Mouse (Mus musculus) embryonic fibroblast, embryonic 13.5 days (primary cell): ENCODE measurements at regions not wholly inside any gene's neighbourhood (a gene's known extent, or its start where the extent isn't known, plus 50 kb on each side); places are given as distances from the start of the nearest gene placed in this dataset.

Experiments
- CTCF ChIP-seq: IDR thresholded peaks from 2 replicates; pipeline ENCODE4 v1.5.1; 2011; ENCODE audit warnings: mild to moderate bottlenecking, control low read depth, low read length, moderate library complexity, borderline replicate concordance; ENCODE audit not compliant: insufficient read depth
- POLR2A ChIP-seq: IDR thresholded peaks from 2 replicates; pipeline ENCODE4 v1.6.1; 2011; ENCODE audit warnings: low read depth, mild to moderate bottlenecking, control low read depth, low read length, moderate library complexity

DNA sequence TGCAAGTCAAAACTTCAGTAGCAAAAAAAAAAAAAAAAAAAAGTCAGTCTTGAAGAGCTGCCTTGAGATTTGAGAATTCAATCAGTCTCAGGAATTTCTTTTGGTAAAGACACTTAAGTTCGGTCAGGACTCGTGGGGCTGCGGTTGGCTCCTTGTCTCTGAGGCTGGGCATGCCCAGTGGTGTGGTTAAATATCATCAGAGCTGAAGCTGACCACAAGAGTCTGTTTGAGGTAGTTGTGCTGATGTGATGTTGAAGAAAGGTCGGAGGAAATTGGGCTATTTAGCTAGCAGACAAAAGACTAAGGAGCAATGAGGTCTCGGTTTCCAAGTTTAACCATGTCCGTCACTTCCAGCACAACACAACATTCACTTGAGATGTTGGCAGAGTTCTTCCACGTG is 240.4 kb downstream of the En1 start:
- TF ChIP-seq CTCF: no peak
- TF ChIP-seq POLR2A: no peak
